Mouse (Mus musculus) testis, adult 2 months (tissue): ENCODE measurements around the gene Spx.

ENCODE experiments used
- CTCF ChIP-seq: fragments of 200-500 bp; IDR thresholded peaks from 2 replicates; pipeline ENCODE4 v1.5.1; 2012; ENCODE audit warnings: low read depth, mild to moderate bottlenecking, inconsistent platforms, low read length, moderate library complexity; ENCODE audit not compliant: control insufficient read depth, insufficient read depth, insufficient replicate concordance
- POLR2A ChIP-seq: fragments of 200-500 bp; IDR thresholded peaks from 2 replicates; pipeline ENCODE4 v1.6.1; 2012; ENCODE audit warnings: low read depth, mild to moderate bottlenecking, inconsistent platforms, low read length, moderate library complexity; ENCODE audit not compliant: control insufficient read depth

GRCm38 (mm10) chr6:142429072-142429471 is 15.8 kb downstream of the Spx start:
- TF ChIP-seq CTCF (no peak), POLR2A (no peak)
